Comparison of ENCODE assay signal across 31 mouse cellular contexts in genomic region chr13:3926046-3926445, GRCm38 (mm10). TPM values are rescaled to one million over a fixed set of nuclear protein-coding genes. Genes with fewer than 3 reads are reported as not detected.
"Had no signal": no experiment of that assay in that cellular context is flagged by ENCODE, and none has a peak within 500 bp of the region (broad histone marks: within the 10 kb centered on the region; RNA-seq: fewer than 3 reads in every experiment).

No protein-coding gene starts in this region.

- H3K27me3 ChIP-seq: limb, embryonic 13.5 days; stomach, embryonic 15.5 days had no signal

- H3K9ac ChIP-seq: limb, embryonic 13.5 days; liver, embryonic 14.5 days; stomach, embryonic 15.5 days had no signal

- H3K4me3 ChIP-seq: limb, embryonic 10.5 days; limb, embryonic 13.5 days; stomach, embryonic 15.5 days had no signal

- H3K4me1 ChIP-seq: limb, embryonic 10.5 days; limb, embryonic 13.5 days; stomach, embryonic 15.5 days had no signal

- DNase-seq: kidney, adult 18-20 months; kidney, adult 9 months; kidney, postnatal 14 days; kidney, postnatal 4 days; liver; lung, adult 2 months; lung, postnatal 14 days; lung, postnatal 4 days; midbrain, embryonic 14.5 days; right cerebral cortex, adult 18-20 months; right cerebral cortex, postnatal 14 days; right cerebral cortex, postnatal 4 days; spleen, adult 18-20 months; thymus, adult 2 months; thymus, postnatal 14 days; thymus, postnatal 4 days had no signal

- H3K36me3 ChIP-seq: limb, embryonic 10.5 days; limb, embryonic 13.5 days; stomach, embryonic 15.5 days had no signal

- H3K9me3 ChIP-seq: limb, embryonic 10.5 days; limb, embryonic 13.5 days; stomach, embryonic 15.5 days had no signal

- H3K4me2 ChIP-seq: limb, embryonic 13.5 days; midbrain, embryonic 11.5 days; stomach, embryonic 15.5 days had no signal

- H3K27ac ChIP-seq: limb, embryonic 10.5 days; limb, embryonic 13.5 days; liver, embryonic 14.5 days; stomach, embryonic 15.5 days had no signal

RNA-seq across cellular contexts. Expression of gene Tubal3, which starts 8.0 kb away (rescaled TPM):
- total RNA-seq: layer of hippocampus, adult 18-20 months; layer of hippocampus, postnatal 14 days; left cerebral cortex, postnatal 25 days; megakaryocyte progenitor cell, adult 5-6 weeks; megakaryocyte-erythroid progenitor cell, adult 5-6 weeks; midbrain, postnatal 0 days had no signal
- polyA plus RNA-seq: kidney, embryonic 16.5 days; limb, embryonic 10.5 days; limb, embryonic 13.5 days; liver, embryonic 14.5 days; lung, embryonic 16.5 days; midbrain, embryonic 11.5 days; midbrain, embryonic 14.5 days; midbrain, postnatal 0 days; neural tube, embryonic 11.5 days; neural tube, embryonic 14.5 days; thymus, adult 2 months had no signal

RNA-seq across cellular contexts. Expression of gene Ucn3, which starts 19.1 kb away (rescaled TPM):
- total RNA-seq: layer of hippocampus, adult 18-20 months; layer of hippocampus, postnatal 14 days; megakaryocyte progenitor cell, adult 5-6 weeks; megakaryocyte-erythroid progenitor cell, adult 5-6 weeks had no signal
- polyA plus RNA-seq: kidney, embryonic 16.5 days; liver, embryonic 14.5 days; lung, adult 2 months; lung, embryonic 16.5 days; midbrain, embryonic 11.5 days; midbrain, embryonic 14.5 days; neural tube, embryonic 11.5 days; neural tube, embryonic 14.5 days; stomach, embryonic 15.5 days had no signal
